Mouse (Mus musculus): ENCODE data around the gene Tac1. TPM values are rescaled to one million over a fixed set of nuclear protein-coding genes. Genes with fewer than 3 reads are reported as not detected.
"Not testable (repeated sequence)": the region's sequence is repeated elsewhere in the genome, so short reads cannot be mapped to it uniquely, and the experiment has no call there.

Gene Tac1
- not detected in 2 replicates for polyA plus RNA-seq (2012; ENCODE audit: insufficient read depth, insufficient read length, missing spikeins)

DNA sequence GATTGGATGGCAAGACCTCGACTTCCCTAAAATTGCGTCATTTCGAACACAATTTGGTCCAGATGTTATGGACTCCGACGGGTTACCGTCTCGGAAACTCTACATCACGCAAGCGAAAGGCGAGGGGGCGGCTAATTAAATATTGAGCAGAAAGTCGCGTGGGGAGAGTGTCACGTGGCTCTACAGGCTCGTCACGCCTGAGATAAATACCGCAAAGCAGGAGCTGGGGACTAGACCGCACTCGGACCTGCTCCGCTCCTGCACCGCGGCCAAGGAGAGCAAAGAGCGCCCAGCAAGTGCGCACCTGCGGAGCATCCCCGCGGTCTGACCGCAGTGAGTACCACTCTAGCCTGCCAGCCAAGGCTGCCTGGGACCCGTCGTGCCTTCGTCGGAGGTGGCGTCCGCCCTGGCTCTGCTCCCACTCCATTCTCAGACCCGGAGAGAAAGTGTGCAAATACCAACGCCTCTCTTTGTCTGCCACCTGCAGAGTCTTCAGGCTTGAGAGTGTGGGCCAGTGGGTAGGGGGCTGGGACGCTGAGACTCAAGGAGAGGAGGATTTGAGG is at the start of gene Tac1:
Tac1 (plus strand) TSS at position 51 of the 563 bp plus-strand sequence.
- peak within 1 kb of the TSS; percentile 31 for H3K4me3 ChIP-seq (ENCODE audit: insufficient read depth, low read length)
- TF ChIP-seq POLR2A (IDR thresholded peaks at IDR 0.05; ENCODE audit: borderline replicate concordance, low read depth, low read length) (no peak), CTCF (IDR thresholded peaks at IDR 0.05; ENCODE audit: low read depth, low read length) (no peak)
- H3K27ac ChIP-seq (ENCODE audit: insufficient read depth, low read depth, low read length), result no peak within 1 kb of the TSS
- no peaks in the 10 kb centered on the region for H3K4me1 ChIP-seq (ENCODE audit: control insufficient read depth, insufficient read depth, low read length)

DNA sequence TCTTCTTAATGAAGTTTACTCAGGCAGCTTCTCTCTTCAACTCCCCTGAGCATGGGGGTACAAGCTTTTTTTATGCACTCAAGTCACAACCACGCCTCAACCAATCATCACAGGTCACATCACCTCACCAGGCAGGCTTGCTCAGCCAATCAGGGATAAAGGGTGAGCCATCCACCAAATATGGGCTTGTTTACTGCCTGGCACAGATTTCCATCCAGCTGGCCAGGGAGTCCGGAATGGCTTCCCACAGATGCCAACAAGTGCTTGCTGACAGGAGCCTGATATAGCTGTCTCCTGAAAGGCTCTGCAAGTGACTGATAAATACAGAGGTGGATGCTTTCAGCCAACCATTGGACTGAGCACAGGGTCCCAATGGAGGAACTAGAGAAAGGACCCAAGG is 11.2 kb upstream of the Tac1 start:
- not testable (repeated sequence) for H3K4me3 ChIP-seq (ENCODE audit: insufficient read depth, low read length); H3K4me1 ChIP-seq (ENCODE audit: control insufficient read depth, insufficient read depth, low read length); H3K27ac ChIP-seq (ENCODE audit: insufficient read depth, low read depth, low read length)

DNA sequence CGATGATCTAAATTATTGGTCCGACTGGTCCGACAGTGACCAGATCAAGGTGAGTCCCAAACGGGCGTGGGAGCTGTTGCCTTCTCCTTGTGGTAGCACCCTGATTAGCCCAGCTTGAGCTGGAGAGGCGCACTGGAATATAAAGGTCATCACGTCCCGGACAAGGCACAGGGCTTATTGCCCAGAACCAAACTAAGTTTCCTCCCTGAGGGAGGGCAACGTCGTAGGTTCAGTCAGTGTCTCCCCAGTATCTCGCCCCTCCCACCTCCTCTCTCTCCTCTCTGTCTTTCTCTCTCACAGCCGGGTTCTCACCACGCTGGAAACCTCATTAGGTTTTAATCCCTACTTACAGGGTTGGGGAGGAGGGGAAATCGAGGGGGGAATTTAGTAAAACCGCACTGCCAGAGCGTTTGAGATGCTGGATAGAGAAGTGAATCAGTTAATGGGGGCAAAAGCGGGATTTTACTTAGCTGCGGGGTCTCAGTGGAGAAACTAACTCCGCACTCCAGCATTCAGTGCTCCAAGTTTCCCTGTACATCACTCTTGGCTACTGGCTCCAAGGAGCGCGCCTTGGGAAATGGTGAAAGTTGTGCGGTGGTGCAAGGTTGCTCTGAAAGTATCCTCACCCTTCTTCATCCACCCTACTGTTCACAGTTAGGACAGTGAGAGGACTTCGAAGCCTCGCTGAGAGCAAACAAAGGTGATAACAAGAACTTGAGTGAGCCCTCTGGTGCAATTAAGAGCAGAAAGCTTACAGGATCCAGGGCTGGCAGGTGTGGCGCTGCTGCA is 1.2 kb downstream of the Tac1 start:
- TF ChIP-seq CTCF (IDR thresholded peaks at IDR 0.05; ENCODE audit: low read depth, low read length), result no peak
- H3K4me3 ChIP-seq (ENCODE audit: insufficient read depth, low read length), result peak overlapping the region; percentile 31; the same call in 1 of the 2 replicates
- H3K27ac ChIP-seq (ENCODE audit: insufficient read depth, low read depth, low read length), result no peak overlapping the region
- no peaks in the 10 kb centered on the region for H3K4me1 ChIP-seq (ENCODE audit: control insufficient read depth, insufficient read depth, low read length)

DNA sequence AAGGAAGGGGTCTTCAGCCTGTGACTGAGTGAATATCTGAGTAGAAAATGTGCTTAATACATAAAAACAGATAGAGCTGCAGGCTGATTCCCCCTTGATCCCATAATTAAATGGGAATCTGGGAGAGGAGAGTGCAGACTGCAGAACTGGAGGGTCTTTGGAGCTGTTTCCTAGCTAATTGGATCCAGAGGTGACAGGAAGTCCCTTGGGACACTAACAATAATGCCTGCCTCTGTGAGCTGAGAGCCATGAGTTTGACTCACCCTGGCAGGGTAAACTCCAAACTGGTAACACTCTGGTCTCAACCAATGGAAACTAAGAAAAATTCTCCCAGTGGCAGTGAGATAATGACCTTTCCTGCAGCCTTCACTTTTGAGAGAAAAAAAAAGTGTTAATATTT is 3.5 kb downstream of the Tac1 start:
- H3K27ac ChIP-seq (ENCODE audit: insufficient read depth, low read depth, low read length), result no peak overlapping the region
- no peaks in the 10 kb centered on the region for H3K4me1 ChIP-seq (ENCODE audit: control insufficient read depth, insufficient read depth, low read length)
- no peak overlapping the region for H3K4me3 ChIP-seq (ENCODE audit: insufficient read depth, low read length)
- no peak for TF ChIP-seq CTCF (IDR thresholded peaks at IDR 0.05; ENCODE audit: low read depth, low read length)
- no peak for TF ChIP-seq POLR2A (IDR thresholded peaks at IDR 0.05; ENCODE audit: borderline replicate concordance, low read depth, low read length)

DNA sequence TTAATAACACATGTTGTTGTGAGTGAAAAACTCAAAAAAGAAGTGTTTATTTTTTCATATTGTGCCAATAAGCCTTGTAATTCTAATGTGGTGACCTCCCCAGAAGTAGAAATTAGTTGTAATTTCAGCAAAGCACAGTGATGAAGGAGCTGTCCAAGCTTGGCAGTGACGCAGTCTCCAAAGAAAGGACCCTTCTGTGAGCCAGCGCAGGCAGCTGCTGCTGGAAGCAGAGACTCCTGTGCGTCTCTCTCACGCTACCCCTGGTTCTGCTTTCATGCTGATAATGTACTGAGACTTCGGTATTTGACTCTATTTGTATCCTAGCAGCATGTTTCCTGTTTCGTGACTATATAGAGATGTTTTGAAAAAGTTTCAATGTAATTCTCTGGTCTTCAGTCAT is 7.8 kb downstream of the Tac1 start:
- no peak for TF ChIP-seq POLR2A (IDR thresholded peaks at IDR 0.05; ENCODE audit: borderline replicate concordance, low read depth, low read length)
- no peak for TF ChIP-seq CTCF (IDR thresholded peaks at IDR 0.05; ENCODE audit: low read depth, low read length)
- no peaks in the 10 kb centered on the region for H3K4me1 ChIP-seq (ENCODE audit: control insufficient read depth, insufficient read depth, low read length)
- H3K27ac ChIP-seq (ENCODE audit: insufficient read depth, low read depth, low read length), result no peak overlapping the region
- no peak overlapping the region for H3K4me3 ChIP-seq (ENCODE audit: insufficient read depth, low read length)

DNA sequence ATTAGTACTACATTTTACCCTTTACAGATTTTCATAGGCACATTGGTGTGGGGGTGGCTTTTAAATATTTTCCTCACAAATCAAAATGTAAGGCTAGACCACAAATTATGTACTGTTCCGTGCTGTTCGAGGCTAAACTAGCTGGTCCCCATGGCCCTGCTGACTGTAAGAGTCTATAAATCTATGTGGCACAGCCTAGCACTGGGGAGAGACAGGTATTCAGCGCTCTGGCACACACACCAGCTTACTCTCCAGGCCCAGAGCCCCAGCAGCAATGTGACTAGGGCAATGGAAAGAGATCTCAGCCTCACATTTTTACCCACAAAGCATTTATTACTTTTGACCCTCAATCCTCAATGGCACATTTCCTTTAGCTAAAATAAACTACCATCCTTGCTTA is 9.9 kb downstream of the Tac1 start:
- Histone ChIP-seq H3K4me3 (ENCODE audit: insufficient read depth, low read length) (no peak overlapping the region), H3K27ac (ENCODE audit: insufficient read depth, low read depth, low read length) (no peak overlapping the region), H3K4me1 (ENCODE audit: control insufficient read depth, insufficient read depth, low read length) (no peaks in the 10 kb centered on the region)
- TF ChIP-seq CTCF (IDR thresholded peaks at IDR 0.05; ENCODE audit: low read depth, low read length) (no peak), POLR2A (IDR thresholded peaks at IDR 0.05; ENCODE audit: borderline replicate concordance, low read depth, low read length) (no peak)

DNA sequence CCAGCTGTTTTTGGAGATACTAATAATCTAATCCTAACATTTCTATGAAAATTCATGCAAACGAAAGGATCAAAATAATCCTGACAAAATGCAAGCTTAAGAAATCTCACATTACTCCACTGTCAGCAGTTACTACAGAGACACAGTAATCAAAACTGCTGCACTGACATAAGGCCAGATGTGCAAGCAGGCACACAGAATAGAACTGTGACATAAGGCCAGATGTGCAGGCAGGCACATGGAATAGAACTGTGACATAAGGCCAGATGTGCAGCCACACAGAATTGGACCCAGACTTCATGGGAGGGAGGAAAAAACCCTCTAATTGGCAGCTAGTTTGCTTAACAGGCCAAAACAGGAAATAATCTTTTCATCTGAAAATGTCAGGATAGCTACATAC is 16.5 kb downstream of the Tac1 start:
- no peak overlapping the region for H3K4me3 ChIP-seq (ENCODE audit: insufficient read depth, low read length)
- H3K27ac ChIP-seq (ENCODE audit: insufficient read depth, low read depth, low read length), result no peak overlapping the region
- TF ChIP-seq POLR2A (IDR thresholded peaks at IDR 0.05; ENCODE audit: borderline replicate concordance, low read depth, low read length) (no peak), CTCF (IDR thresholded peaks at IDR 0.05; ENCODE audit: low read depth, low read length) (no peak)

DNA sequence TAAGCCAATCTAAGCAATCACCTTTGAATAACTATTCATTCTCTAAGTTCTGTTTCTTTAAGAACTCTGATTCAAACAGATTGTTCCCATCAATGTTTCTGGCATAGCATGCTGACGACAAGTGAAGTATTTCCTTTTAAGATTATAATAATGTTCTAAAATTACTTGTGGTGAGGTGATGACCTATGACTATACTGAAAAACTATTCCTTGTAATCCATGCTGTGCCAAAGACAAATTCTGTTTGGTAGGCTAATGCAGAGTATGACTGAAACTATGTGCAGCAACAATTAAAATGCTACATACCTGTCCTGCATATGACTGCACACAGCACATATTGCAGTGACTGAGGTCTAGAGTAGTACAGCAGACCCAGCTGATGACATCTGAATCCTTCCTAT is 23.4 kb downstream of the Tac1 start:
- Histone ChIP-seq H3K4me3 (ENCODE audit: insufficient read depth, low read length) (no peak overlapping the region), H3K4me1 (ENCODE audit: control insufficient read depth, insufficient read depth, low read length) (no peaks in the 10 kb centered on the region), H3K27ac (ENCODE audit: insufficient read depth, low read depth, low read length) (no peak overlapping the region)
- TF ChIP-seq CTCF (IDR thresholded peaks at IDR 0.05; ENCODE audit: low read depth, low read length) (no peak), POLR2A (IDR thresholded peaks at IDR 0.05; ENCODE audit: borderline replicate concordance, low read depth, low read length) (no peak)

More for the DNA sequence above, 16.5 kb downstream of the Tac1 start:
- no peaks in the 10 kb centered on the region for H3K4me1 ChIP-seq (ENCODE audit: control insufficient read depth, insufficient read depth, low read length)

DNA sequence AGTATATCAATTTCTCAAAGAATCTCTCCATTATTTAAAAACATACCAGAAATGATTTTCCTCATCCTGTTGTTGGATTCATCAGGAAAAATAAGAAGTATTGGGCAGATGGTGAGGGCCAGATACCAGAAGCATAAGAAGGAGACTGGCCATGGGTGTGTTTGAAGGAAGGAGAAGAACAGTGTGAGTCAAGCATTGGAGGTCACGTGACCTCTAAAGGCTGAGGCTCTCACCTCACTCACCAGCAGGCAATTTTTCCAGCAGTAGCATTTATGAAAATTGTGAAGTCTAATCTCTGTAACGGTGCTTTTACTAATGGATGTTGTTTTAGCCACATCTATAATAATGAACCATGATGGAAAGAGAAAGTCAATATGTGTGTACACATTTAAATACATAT is 39.8 kb downstream of the Tac1 start:
- H3K4me3 ChIP-seq (ENCODE audit: insufficient read depth, low read length), result no peak overlapping the region
- no peaks in the 10 kb centered on the region for H3K4me1 ChIP-seq (ENCODE audit: control insufficient read depth, insufficient read depth, low read length)
- TF ChIP-seq CTCF (IDR thresholded peaks at IDR 0.05; ENCODE audit: low read depth, low read length), result no peak
- H3K27ac ChIP-seq (ENCODE audit: insufficient read depth, low read depth, low read length), result no peak overlapping the region

DNA sequence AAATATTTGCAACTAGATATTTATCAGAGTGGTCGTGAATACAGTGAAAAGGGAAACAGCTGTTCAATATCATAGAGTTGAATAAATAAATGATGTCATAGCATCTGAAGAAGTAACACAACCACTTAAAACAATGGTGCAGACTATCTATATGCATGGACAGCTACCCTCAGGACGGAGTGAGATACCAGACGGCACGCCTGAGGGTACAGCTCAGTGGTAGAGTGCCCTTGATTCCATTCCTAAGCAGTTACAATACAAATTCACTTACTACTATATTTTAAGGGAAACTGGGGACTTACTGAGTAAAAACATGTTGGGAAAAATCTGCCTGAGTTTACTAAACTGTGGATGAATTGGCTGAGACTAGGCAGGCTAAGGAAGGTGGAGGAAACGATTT is 43.7 kb downstream of the Tac1 start:
- Histone ChIP-seq H3K27ac (ENCODE audit: insufficient read depth, low read depth, low read length) (no peak overlapping the region), H3K4me3 (ENCODE audit: insufficient read depth, low read length) (no peak overlapping the region), H3K4me1 (ENCODE audit: control insufficient read depth, insufficient read depth, low read length) (no peaks in the 10 kb centered on the region)
- TF ChIP-seq CTCF (IDR thresholded peaks at IDR 0.05; ENCODE audit: low read depth, low read length) (no peak), POLR2A (IDR thresholded peaks at IDR 0.05; ENCODE audit: borderline replicate concordance, low read depth, low read length) (no peak)

Data from bone marrow macrophage, adult 2 months (primary cell).